In genomic region chr9:58567682-58568081, GRCm38 (mm10) we compare ENCODE assay signal across 9 mouse cellular contexts. TPM values are rescaled to one million over a fixed set of nuclear protein-coding genes. Genes with fewer than 3 reads are reported as not detected.
A peak's percentile ranks its signal among the peaks of the same experiment; 100 is the strongest.
DNase-seq lines count a peak whose midpoint lies in the region; ATAC-seq and TF ChIP-seq lines count a peak whose summit lies in the region.
"Had no signal": no experiment of that assay in that cellular context is flagged by ENCODE, and none has a peak within 500 bp of the region (broad histone marks: within the 10 kb centered on the region; RNA-seq: fewer than 3 reads in every experiment).

No protein-coding gene starts in this region.

- H3K4me1 ChIP-seq in heart, postnatal 0 days (ENCODE audit: control insufficient read depth, insufficient read depth) = no peaks in the 10 kb centered on the region
- H3K4me1 ChIP-seq: embryonic facial prominence, embryonic 15.5 days had no signal

- H3K4me2 ChIP-seq in heart, postnatal 0 days (ENCODE audit: low read depth, low read length) = no peak overlapping the region
- H3K4me2 ChIP-seq: embryonic facial prominence, embryonic 15.5 days had no signal

- no peak overlapping the region for H3K4me3 ChIP-seq in heart, postnatal 0 days (ENCODE audit: low read depth, low read length)
- H3K4me3 ChIP-seq: embryonic facial prominence, embryonic 15.5 days had no signal

- no peaks in the 10 kb centered on the region for H3K36me3 ChIP-seq in heart, postnatal 0 days (replicated peaks; ENCODE audit: control insufficient read depth, insufficient read depth, low read length)
- H3K36me3 ChIP-seq: embryonic facial prominence, embryonic 15.5 days had no signal

- no peak overlapping the region for H3K9ac ChIP-seq in heart, postnatal 0 days (replicated peaks; ENCODE audit: low read depth, low read length)
- H3K9ac ChIP-seq: embryonic facial prominence, embryonic 15.5 days had no signal

- no peak for DNase-seq in heart, postnatal 0 days (ENCODE audit: low spot score)
- no peak for DNase-seq in heart, adult 18-20 months
- peak; percentile 32 to 66 for DNase-seq in spleen, postnatal 10 days (ENCODE audit: low spot score in 2 of 2)
- no peak for DNase-seq in spleen, postnatal 36 days (ENCODE audit: low spot score in 2 of 2)
- peak; percentile 42 for DNase-seq in forelimb bud, embryonic 11.5 days (ENCODE audit: low read depth, low spot score)
- peak; percentile 65 for DNase-seq in thymus, postnatal 4 days
- no peak for DNase-seq in left cerebral cortex, adult 18-20 months (ENCODE audit: low spot score in 2 of 2)
- DNase-seq in cerebellum, adult 8-10 months = no peak

- ATAC-seq in heart, postnatal 0 days (ENCODE audit: insufficient read depth, low read depth) = no peak

- no peaks in the 10 kb centered on the region for H3K9me3 ChIP-seq in heart, postnatal 0 days (replicated peaks; ENCODE audit: control insufficient read depth, low read length)
- H3K9me3 ChIP-seq: embryonic facial prominence, embryonic 15.5 days had no signal

- H3K27ac ChIP-seq in heart, postnatal 0 days (ENCODE audit: low read depth) = no peak overlapping the region
- H3K27ac ChIP-seq: embryonic facial prominence, embryonic 15.5 days had no signal

- no peaks in the 10 kb centered on the region for H3K27me3 ChIP-seq in heart, postnatal 0 days (ENCODE audit: control insufficient read depth, insufficient read depth, low read length)
- H3K27me3 ChIP-seq: embryonic facial prominence, embryonic 15.5 days had no signal

- no peak for TF ChIP-seq EP300 in heart, postnatal 0 days (IDR thresholded peaks at IDR 0.05; ENCODE audit: low read depth)

- peak; percentile 37; the same call in 1 of the 2 replicates for TF ChIP-seq CTCF in heart, postnatal 0 days (IDR thresholded peaks at IDR 0.05; ENCODE audit: low read depth)

RNA-seq across cellular contexts. Expression of gene Cd276, which starts 12.4 kb away (rescaled TPM):
- total RNA-seq in heart, postnatal 0 days (2014; rRNA removed; ENCODE audit: low replicate concordance) = 14.2 and 27.6 TPM in 2 replicates
- polyA plus RNA-seq in heart, postnatal 0 days (2015; fragmentation: Nextera tagmentation; extraction: Ambion mirVana) = 13.1 and 14.5 TPM in 2 replicates
- total RNA-seq in heart, adult 18-20 months (2021) = 1 to 10 TPM; 5.9 to 8.3 TPM
- total RNA-seq in left cerebral cortex, adult 18-20 months (2021) = 1 to 10 TPM; 6.5 to 6.7 TPM

RNA-seq across cellular contexts. Expression of gene Nptn, which starts 14.4 kb away (rescaled TPM):
- total RNA-seq in heart, postnatal 0 days (2014; rRNA removed; ENCODE audit: low replicate concordance) = 234 and 402 TPM in 2 replicates
- 96.5 and 101 TPM in 2 replicates for polyA plus RNA-seq in heart, postnatal 0 days (2015; fragmentation: Nextera tagmentation; extraction: Ambion mirVana)
- 100 to 1,000 TPM; 113 to 123 TPM for total RNA-seq in heart, adult 18-20 months (2021)
- 100 to 1,000 TPM; 967 to 997 TPM for total RNA-seq in left cerebral cortex, adult 18-20 months (2021)

Comparison
In these comparisons a context has a peak if more than half of its experiments do, and no peak if none do; other contexts are left out.
1. DNase-seq: peak in spleen, postnatal 10 days (2 of 2), forelimb bud, embryonic 11.5 days (single experiment) and thymus, postnatal 4 days (single experiment); none in heart, postnatal 0 days (single experiment), heart, adult 18-20 months (0 of 2), spleen, postnatal 36 days (0 of 2), left cerebral cortex, adult 18-20 months (0 of 2) and cerebellum, adult 8-10 months (single experiment).